Mouse (Mus musculus) adrenal gland, adult 18-20 months (tissue): ENCODE data around the gene Nkx2-3. TPM values are rescaled to one million over a fixed set of nuclear protein-coding genes. Genes with fewer than 3 reads are reported as not detected.

ENCODE experiments used
- DNase-seq, 2 experiments: peaks; one replicate each; pipeline ENCODE4 v3.0.0; 2021 to 2022; ENCODE audit warnings: low spot score in 2 of 2
- total RNA-seq, 2 experiments: library from RNA; stranded (reverse); gene quantifications; 1 replicate in 1 of 2; 2 replicates in 1 of 2; pipeline ENCODE4 v1.2.3; 2021

Gene Nkx2-3
- total RNA-seq, 2 experiments from 2014 or later = not detected

- DNase-seq = no peak
These were observed 5.7 kb downstream of the Nkx2-3 start for GRCm38 (mm10) chr19:43617761-43618349.

GRCm38 (mm10) chr19:43618505-43619030, 6.4 kb downstream of the Nkx2-3 start:
- no peak for DNase-seq

- no peak for DNase-seq
These were observed 7.9 kb downstream of the Nkx2-3 start for GRCm38 (mm10) chr19:43619916-43620479.

DNA sequence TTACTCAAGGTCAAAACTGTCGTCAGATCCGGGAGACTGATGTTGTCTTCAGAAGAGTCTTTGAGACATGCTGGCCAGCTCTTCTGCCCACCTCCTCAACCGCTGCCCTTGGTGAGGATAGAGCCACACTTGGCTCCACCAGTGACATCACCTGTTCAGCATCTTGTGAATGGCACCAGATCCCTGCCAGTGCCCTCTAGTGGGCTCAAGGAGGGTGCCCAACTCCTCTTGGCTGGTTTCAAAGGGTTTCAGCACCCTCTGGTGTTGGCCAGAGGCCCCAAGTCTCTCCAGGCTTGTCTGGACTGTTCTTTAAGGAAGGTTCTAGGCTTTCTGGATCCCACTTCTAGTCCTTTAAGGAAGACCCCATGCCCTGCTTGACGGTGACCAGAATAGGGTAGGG, 11.8 kb downstream of the Nkx2-3 start:
- peak; percentile 45 to 46 for DNase-seq

DNA sequence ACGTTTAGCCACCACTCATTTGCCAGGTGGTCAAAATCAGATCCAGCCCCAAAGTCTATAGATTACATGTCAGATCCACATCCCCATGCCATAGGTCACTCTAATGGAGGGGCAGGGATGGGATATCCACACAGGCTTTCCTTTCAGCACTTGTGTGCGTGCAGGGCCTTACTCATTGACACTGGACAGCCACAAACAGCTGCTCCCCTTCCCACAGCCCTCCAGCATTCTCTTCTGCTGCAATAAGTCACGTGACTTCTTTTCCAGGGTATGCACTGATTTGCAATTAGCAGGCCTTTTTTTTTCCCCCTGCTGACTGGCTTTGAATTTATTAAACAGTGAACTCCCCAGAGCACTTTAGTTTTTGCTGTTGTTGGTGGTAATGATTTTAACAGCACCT, 14.0 kb downstream of the Nkx2-3 start:
- no peak for DNase-seq

DNA sequence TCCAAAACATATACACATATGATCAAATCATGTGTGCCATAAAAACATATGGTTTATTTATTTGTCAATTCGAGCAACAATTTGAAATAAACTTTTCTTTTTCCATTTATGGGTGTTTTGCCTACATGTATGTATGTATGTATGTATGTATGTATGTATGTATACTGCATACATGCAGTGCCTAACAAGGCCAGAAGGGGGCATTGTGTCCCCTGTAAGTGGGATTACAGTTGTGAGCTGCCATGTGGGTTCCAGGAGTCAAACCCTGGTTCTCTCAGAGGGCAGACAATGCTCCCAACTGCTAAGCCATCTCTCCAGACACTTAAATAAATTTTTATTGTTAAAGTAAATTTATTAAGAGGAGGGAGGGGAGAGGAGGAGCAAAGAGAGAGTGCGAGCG, 15.2 kb downstream of the Nkx2-3 start:
- DNase-seq = no peak

DNA sequence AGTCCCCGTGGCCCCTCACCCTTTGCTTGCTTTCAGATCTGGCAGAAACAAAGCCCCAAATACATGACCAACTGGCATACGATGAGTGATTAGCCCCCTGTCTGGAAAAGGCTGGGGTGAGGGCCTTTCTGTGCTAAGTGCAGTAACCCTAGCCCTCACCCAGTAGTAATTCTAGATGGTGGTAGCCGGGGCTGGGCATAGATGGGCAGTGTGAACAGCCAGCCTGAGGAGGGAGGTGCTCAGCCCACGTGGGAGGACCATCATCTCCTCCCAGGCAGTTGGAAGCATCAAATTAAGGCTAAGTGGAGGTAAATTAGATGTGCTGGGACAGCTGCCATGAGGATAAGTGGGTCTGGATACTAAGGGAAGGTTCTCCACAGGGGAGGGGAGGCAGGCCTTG, 17.0 kb downstream of the Nkx2-3 start:
- no peak for DNase-seq

DNA sequence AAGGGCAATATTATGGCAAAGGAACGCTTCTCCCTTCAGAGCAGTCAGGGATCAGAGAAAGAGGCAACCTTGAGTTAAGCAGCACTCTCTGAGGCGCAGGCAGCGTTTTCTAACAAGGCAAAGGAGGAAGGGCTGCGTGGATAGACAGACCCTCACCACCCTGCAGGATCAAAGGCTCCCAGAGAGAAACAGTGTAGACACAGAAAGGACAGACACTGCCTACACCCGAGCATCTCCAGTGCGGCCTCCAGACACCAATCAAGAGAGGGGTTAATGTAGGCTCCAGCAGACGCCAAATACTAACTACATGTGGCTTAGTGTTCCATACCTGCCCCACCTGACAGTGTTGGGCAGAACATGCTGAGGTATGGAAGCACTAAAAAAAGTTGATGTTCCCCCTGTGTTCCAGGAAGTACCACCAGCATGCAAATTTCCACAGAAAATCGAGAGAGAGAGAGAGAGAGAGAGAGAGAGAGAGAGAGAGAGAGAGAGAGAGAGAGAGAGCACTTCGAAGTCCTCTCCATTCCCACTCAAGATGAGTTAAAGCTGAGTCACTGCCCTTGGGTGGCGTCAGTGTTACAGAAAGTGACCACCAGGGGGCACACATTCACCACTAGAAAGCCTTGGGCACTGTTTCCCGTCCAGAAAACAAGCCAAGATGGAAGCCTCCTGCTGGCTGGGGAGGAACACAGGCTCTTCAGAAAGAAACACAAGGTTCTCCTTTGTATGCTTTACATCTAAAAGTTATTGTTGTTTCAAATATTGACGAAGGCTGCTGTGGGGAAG, 18.5 kb downstream of the Nkx2-3 start:
- peak; percentile 79 to 80 for DNase-seq

- no peak for DNase-seq
These were observed 29.7 kb downstream of the Nkx2-3 start for GRCm38 (mm10) chr19:43641833-43642232.

GRCm38 (mm10) chr19:43642843-43643242, 30.7 kb downstream of the Nkx2-3 start:
- no peak for DNase-seq

GRCm38 (mm10) chr19:43645508-43645907, 33.4 kb downstream of the Nkx2-3 start:
- DNase-seq = no peak

GRCm38 (mm10) chr19:43646852-43647251, 34.7 kb downstream of the Nkx2-3 start:
- no peak for DNase-seq

- DNase-seq = no peak
These were observed 35.1 kb downstream of the Nkx2-3 start for GRCm38 (mm10) chr19:43647261-43647660.

DNA sequence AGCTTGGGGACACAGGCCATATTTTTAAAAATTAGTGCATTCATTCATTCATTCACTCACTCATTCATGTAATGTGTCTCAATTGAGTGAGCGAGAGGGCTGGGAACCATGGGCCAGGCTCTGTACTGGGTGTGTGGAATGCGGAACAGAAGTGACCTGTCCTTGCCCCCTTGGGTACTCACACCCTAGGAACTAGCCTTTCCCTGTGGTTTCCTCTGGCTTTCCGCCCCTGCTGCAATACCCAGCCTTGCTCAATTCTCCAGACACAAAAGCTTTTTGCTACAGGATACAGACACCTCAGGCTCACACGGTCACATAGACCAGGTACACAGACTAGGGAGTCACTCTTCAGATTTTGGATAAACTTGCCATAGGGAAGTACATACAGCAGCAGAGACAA, 36.2 kb downstream of the Nkx2-3 start:
- no peak for DNase-seq

GRCm38 (mm10) chr19:43651241-43651785, 39.2 kb downstream of the Nkx2-3 start:
- DNase-seq = no peak

DNA sequence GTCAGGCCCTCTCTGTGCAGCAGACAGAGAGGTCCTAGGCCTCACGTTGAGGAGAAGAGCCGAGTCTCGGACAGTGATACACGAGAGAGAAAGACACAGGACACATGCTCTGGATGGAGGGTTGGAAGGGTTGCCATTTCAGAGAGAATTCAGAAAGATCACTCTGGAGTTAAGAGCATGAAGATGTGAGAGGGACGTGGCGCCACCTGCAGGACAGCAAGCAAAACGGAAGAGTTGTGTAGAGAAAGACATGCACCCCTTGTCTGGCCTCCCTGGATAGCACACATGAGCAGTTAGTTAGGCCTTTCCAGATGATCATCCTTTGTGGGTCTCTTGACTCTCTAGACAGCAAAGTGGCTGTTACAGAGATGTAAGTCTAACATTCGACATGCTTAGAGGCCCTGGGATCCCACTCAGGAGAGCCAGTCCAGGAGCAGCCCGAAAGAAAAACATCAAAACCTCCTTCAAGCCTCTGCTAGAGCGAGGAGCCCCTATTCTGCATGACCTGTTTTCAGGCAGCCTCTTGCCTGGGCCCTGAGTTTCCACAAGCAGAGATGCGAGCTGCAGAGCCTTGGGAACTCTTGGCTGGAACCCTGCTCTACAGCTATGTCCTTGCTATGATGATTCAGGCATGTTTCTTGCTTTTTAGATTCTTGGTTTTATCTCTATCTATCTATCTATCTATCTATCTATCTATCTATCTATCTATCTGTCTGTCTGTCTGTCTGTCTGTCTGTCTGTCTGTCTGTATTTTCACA, 43.8 kb downstream of the Nkx2-3 start:
- peak in 1 of 2 experiments; percentile 67 for DNase-seq

GRCm38 (mm10) chr19:43659632-43660031, 47.5 kb downstream of the Nkx2-3 start:
- no peak for DNase-seq

- no peak for DNase-seq
These were observed 48.6 kb downstream of the Nkx2-3 start for GRCm38 (mm10) chr19:43660774-43661173.

- no peak for DNase-seq
These were observed 50.2 kb downstream of the Nkx2-3 start for GRCm38 (mm10) chr19:43662176-43662967.

- DNase-seq = no peak
These were observed 51.3 kb downstream of the Nkx2-3 start for GRCm38 (mm10) chr19:43663471-43663870.
